Mouse (Mus musculus) lung, adult 2 months (tissue): ENCODE data around the gene Tns4.

Source experiments
- CTCF ChIP-seq: fragments of 200-500 bp; IDR thresholded peaks from 2 replicates; pipeline ENCODE4 v1.5.1; 2011; ENCODE audit warnings: mild to moderate bottlenecking, low read length, control low read depth; ENCODE audit not compliant: insufficient read depth
- POLR2A ChIP-seq: fragments of 200-500 bp; IDR thresholded peaks from 2 replicates; pipeline ENCODE4 v1.6.1; 2011; ENCODE audit warnings: low read depth, mild to moderate bottlenecking, control low read depth, low read length, borderline replicate concordance; ENCODE audit errors: extremely low read depth

DNA sequence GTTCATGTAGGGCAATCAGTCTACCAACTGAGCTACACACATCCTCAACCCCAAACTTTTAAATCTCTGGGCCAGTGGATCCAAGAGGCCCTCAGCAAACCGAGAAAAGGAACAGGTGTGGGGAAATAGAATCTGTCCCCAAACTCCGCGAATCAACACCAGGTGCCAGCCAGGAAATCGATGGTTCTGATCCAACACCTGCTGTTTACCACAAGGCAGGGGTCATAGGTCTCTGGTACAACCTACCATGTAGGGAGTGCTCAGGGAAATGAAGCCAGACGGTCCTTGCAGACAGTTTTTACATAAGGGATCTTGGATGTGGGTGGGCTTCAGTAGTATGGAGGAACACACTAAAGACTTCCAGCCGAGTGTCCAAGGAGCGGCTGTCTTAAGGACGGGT lies 21.5 kb downstream of the Tns4 start:
- TF ChIP-seq POLR2A (no peak), CTCF (no peak)
